Mouse (Mus musculus): ENCODE measurements around the gene Bhlhe41. TPM values are rescaled to one million over a fixed set of nuclear protein-coding genes. Genes with fewer than 3 reads are reported as not detected.

Bhlhe41 gene
- 1 to 10 TPM in 1 of 2 experiments, under 1 TPM in 1; 0.55 to 1.7 TPM for polyA plus RNA-seq (2012; fragmentation: generic; extraction: Trizol)

DNA sequence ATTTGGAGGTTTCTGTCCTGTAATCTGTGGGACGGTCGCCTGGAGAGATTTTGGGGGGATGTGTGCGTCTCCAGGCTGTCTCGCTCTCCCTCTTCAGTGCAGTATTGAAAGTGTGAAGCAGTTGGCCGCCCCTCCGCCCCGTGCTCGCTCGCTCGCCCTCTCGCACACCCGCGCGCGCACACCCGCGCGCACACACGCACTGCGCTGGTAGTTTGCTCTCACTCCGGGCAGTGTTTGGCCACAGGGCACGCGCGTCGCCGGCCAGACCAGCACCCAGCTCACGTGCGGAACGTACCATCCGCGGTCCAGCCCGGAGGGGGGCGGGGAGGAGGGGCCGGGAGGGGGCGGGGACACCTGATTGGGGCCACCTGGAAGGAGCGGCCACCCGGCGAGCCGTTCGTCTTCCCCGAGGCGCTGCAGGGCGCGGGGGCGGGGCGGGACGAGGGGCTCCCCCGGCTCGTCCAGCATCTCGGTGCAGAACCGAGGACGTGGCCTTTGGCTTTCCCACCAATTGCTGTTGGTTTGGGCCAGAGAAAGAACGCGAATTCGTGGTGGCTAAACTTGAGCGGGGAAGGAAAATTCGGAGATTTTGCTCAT lies at the start of gene Bhlhe41:
Gene Bhlhe41, minus strand, starts transcription at position 270 of the 597 bp plus-strand sequence.

Other genes with a start within 250 kb of the Bhlhe41 start
- not detected for gene Tuba3b, start 249.8 kb downstream of the Bhlhe41 start, polyA plus RNA-seq (2012; fragmentation: generic; extraction: Trizol)
- 10 to 100 TPM in 1 of 2 experiments, 1 to 10 TPM in 1; 1.0 to 11.3 TPM for gene Rassf8, start 118.8 kb downstream of the Bhlhe41 start, polyA plus RNA-seq (2012; fragmentation: generic; extraction: Trizol)
- 10 to 100 TPM in 1 of 2 experiments, under 1 TPM in 1; 0.62 to 11.8 TPM for gene Sspn, start 66.1 kb upstream of the Bhlhe41 start, polyA plus RNA-seq (2012; fragmentation: generic; extraction: Trizol)